Comparison of ENCODE assay signal across 8 mouse cellular contexts in the genomic region with DNA sequence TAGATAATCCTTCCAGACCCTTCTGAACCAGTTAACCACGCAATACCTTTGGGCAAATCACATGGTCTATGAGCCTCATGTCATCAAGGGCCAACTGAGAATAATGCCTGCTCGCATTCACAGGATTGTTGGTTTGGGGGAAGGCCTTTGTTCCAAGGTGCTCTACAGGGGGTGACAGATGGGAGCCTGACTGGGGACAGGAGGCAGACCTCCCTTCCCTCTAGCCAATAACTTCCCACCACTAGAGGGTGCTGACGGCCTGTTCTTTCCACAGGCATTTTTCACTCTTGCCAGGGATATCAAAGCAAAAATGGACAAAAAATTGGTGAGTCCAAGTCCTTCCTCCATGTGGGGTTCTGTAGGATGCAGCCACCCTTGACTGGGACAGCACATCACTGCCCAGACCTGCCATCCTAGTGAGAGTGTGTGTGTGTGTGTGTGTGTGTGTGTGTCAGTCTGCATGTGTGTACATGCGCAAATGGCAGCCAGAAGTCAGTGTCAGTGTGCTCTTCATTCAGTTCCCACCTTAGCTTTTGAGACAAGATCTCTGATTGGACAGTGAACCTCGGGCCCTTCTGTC. TPM values are rescaled to one million over a fixed set of nuclear protein-coding genes. Genes with fewer than 3 reads are reported as not detected.
DNase-seq lines count a peak whose midpoint lies in the region; ATAC-seq and TF ChIP-seq lines count a peak whose summit lies in the region.

No protein-coding gene starts in this region.

- H3K4me3 ChIP-seq in ES-Bruce4 (ENCODE audit: low read depth, low read length) = no peak overlapping the region
- H3K4me3 ChIP-seq in heart, embryonic 15.5 days = no peak overlapping the region
- no peak overlapping the region for H3K4me3 ChIP-seq in liver, embryonic 14.5 days (ENCODE audit: insufficient read depth in 1 of 2, low read depth in 2 of 2, low read length in 2 of 2)
- no peak overlapping the region for H3K4me3 ChIP-seq in neural tube, embryonic 12.5 days

- H3K4me1 ChIP-seq in ES-Bruce4 (ENCODE audit: control insufficient read depth, insufficient read depth, low read length) = no peaks in the 10 kb centered on the region
- no peaks in the 10 kb centered on the region for H3K4me1 ChIP-seq in heart, embryonic 15.5 days (replicated peaks)
- H3K4me1 ChIP-seq in liver, embryonic 14.5 days (replicated peaks; ENCODE audit: control insufficient read depth in 2 of 2, insufficient read depth in 2 of 2, low read length in 1 of 2) = no peaks in the 10 kb centered on the region
- no peaks in the 10 kb centered on the region for H3K4me1 ChIP-seq in neural tube, embryonic 12.5 days

- no peak overlapping the region for H3K4me2 ChIP-seq in heart, embryonic 15.5 days
- no peak overlapping the region for H3K4me2 ChIP-seq in liver, embryonic 14.5 days (ENCODE audit: low read depth)
- H3K4me2 ChIP-seq in neural tube, embryonic 12.5 days (replicated peaks) = no peak overlapping the region

- no peak overlapping the region for H3K9ac ChIP-seq in ES-Bruce4 (ENCODE audit: low read depth, poor library complexity, severe bottlenecking)
- H3K9ac ChIP-seq in heart, embryonic 15.5 days = no peak overlapping the region
- H3K9ac ChIP-seq in liver, embryonic 14.5 days (replicated peaks) = no peak overlapping the region
- no peak overlapping the region for H3K9ac ChIP-seq in neural tube, embryonic 12.5 days

- ATAC-seq in erythroblast, adult 5-6 weeks (replicated peaks; ENCODE audit: low FRiP score, poor library complexity, severe bottlenecking) = peak; percentile 72
- ATAC-seq in heart, embryonic 15.5 days (replicated peaks; ENCODE audit: insufficient number of reproducible peaks, insufficient read depth, low FRiP score, low read depth) = 0 out of 2 replicates have a peak, but pooled peaks have one; percentile 37
- ATAC-seq in liver, embryonic 14.5 days (ENCODE audit: insufficient read depth) = peak; percentile 22; the same call in 1 of the 2 replicates
- peak; percentile 69 for ATAC-seq in neural tube, embryonic 12.5 days (ENCODE audit: low FRiP score, low read depth)

- WGBS in heart, embryonic 15.5 days = 58% methylated on average over 5 of the region's 5 CpGs
- 58% methylated on average over 5 of the region's 5 CpGs for WGBS in liver, embryonic 14.5 days (ENCODE audit: insufficient replicate concordance)
- 56% methylated on average over 5 of the region's 5 CpGs for WGBS in neural tube, embryonic 12.5 days

- no peak overlapping the region for H3K27ac ChIP-seq in ES-Bruce4 (ENCODE audit: insufficient read depth, low read length)
- no peak overlapping the region for H3K27ac ChIP-seq in heart, embryonic 15.5 days
- H3K27ac ChIP-seq in liver, embryonic 14.5 days = no peak overlapping the region
- H3K27ac ChIP-seq in neural tube, embryonic 12.5 days = no peak overlapping the region

- H3K9me3 ChIP-seq in ES-Bruce4 (replicated peaks; ENCODE audit: control insufficient read depth, insufficient read depth, low read length, poor library complexity, severe bottlenecking) = no peaks in the 10 kb centered on the region
- H3K9me3 ChIP-seq in heart, embryonic 15.5 days (replicated peaks) = no peaks in the 10 kb centered on the region
- H3K9me3 ChIP-seq in liver, embryonic 14.5 days (ENCODE audit: control insufficient read depth, low read length) = no peaks in the 10 kb centered on the region
- no peaks in the 10 kb centered on the region for H3K9me3 ChIP-seq in neural tube, embryonic 12.5 days

- peak; percentile 86 for DNase-seq in brain, adult 2 months (ENCODE audit: low read depth, low spot score)
- peak; percentile 88 for DNase-seq in kidney, postnatal 10 days
- peak in 1 of 3 experiments; percentile 38 for DNase-seq in liver, embryonic 14.5 days (ENCODE audit: low read depth in 3 of 3, low spot score in 3 of 3)
- peak; percentile 28 for DNase-seq in telencephalon, adult 2 months (ENCODE audit: low read depth, low spot score)

- TF ChIP-seq CTCF in ES-Bruce4 (IDR thresholded peaks at IDR 0.05; ENCODE audit: low read depth, low read length) = peak; percentile 67
- TF ChIP-seq CTCF in liver, embryonic 14.5 days (IDR thresholded peaks at IDR 0.05; ENCODE audit: low read depth) = peak; percentile 86

- TF ChIP-seq EP300 in ES-Bruce4 (IDR thresholded peaks at IDR 0.05; ENCODE audit: insufficient read depth, low read depth, low read length) = no peak
- no peak for TF ChIP-seq EP300 in liver, embryonic 14.5 days (IDR thresholded peaks at IDR 0.05; ENCODE audit: low read depth)

- peaks cover 44% of the 10 kb centered on the region for H3K36me3 ChIP-seq in ES-Bruce4 (ENCODE audit: control insufficient read depth, insufficient read depth, low read length, poor library complexity, severe bottlenecking)
- peaks cover 77% of the 10 kb centered on the region for H3K36me3 ChIP-seq in heart, embryonic 15.5 days
- peaks cover 61% of the 10 kb centered on the region for H3K36me3 ChIP-seq in liver, embryonic 14.5 days (replicated peaks; ENCODE audit: control insufficient read depth, insufficient read depth, low read depth)
- peaks cover 94% of the 10 kb centered on the region for H3K36me3 ChIP-seq in neural tube, embryonic 12.5 days

- H3K27me3 ChIP-seq in ES-Bruce4 (ENCODE audit: control insufficient read depth, insufficient read depth, low read length, poor library complexity, severe bottlenecking) = no peaks in the 10 kb centered on the region
- H3K27me3 ChIP-seq in heart, embryonic 15.5 days = no peaks in the 10 kb centered on the region
- H3K27me3 ChIP-seq in liver, embryonic 14.5 days (ENCODE audit: control insufficient read depth, insufficient read depth, low read length) = no peaks in the 10 kb centered on the region
- H3K27me3 ChIP-seq in neural tube, embryonic 12.5 days (replicated peaks) = no peaks in the 10 kb centered on the region

- TF ChIP-seq POLR2A in ES-Bruce4 (IDR thresholded peaks at IDR 0.05; ENCODE audit: insufficient read depth, low read length) = no peak

RNA-seq across cellular contexts. Expression of a gene that starts 12.0 kb away (rescaled TPM):
- 0.49 TPM in 1 of 2 replicates, not detected in the other for polyA plus RNA-seq in ES-Bruce4 (2011; ENCODE audit: insufficient read depth, insufficient read length, low read depth, missing spikeins)
- total RNA-seq in erythroblast, adult 5-6 weeks (2015; ENCODE audit: low replicate concordance) = 0.77 and 4.4 TPM in 2 replicates
- 1.7 and 2.8 TPM in 2 replicates for total RNA-seq in erythroblast, adult 5-6 weeks (2017; ENCODE audit: low replicate concordance)
- 0.20 and 0.27 TPM in 2 replicates for polyA plus RNA-seq in heart, embryonic 15.5 days (2015; fragmentation: Nextera tagmentation; extraction: Ambion mirVana)
- polyA plus RNA-seq in liver, embryonic 14.5 days (2012; rRNA removed) = 0.15 and 0.18 TPM in 2 replicates
- 0.11 and 0.37 TPM in 2 replicates for polyA plus RNA-seq in liver, embryonic 14.5 days (2014; fragmentation: Nextera tagmentation; extraction: Ambion mirVana)
- polyA plus RNA-seq in neural tube, embryonic 12.5 days (2016; fragmentation: Nextera tagmentation; extraction: Ambion mirVana) = 0.22 TPM in 1 of 2 replicates, not detected in the other

RNA-seq across cellular contexts. Expression of a gene that starts 16.4 kb away (rescaled TPM):
- 108 and 115 TPM in 2 replicates for polyA plus RNA-seq in ES-Bruce4 (2011; ENCODE audit: insufficient read depth, insufficient read length, low read depth, missing spikeins)
- total RNA-seq in erythroblast, adult 5-6 weeks (2015; ENCODE audit: low replicate concordance) = 15.3 and 26.9 TPM in 2 replicates
- total RNA-seq in erythroblast, adult 5-6 weeks (2017; ENCODE audit: low replicate concordance) = 69.9 and 102 TPM in 2 replicates
- polyA plus RNA-seq in heart, embryonic 15.5 days (2015; fragmentation: Nextera tagmentation; extraction: Ambion mirVana) = 68.4 and 77.8 TPM in 2 replicates
- polyA plus RNA-seq in liver, embryonic 14.5 days (2012; rRNA removed) = 18.3 and 59.7 TPM in 2 replicates
- 50.7 and 54.6 TPM in 2 replicates for polyA plus RNA-seq in liver, embryonic 14.5 days (2014; fragmentation: Nextera tagmentation; extraction: Ambion mirVana)
- 113 and 114 TPM in 2 replicates for polyA plus RNA-seq in neural tube, embryonic 12.5 days (2016; fragmentation: Nextera tagmentation; extraction: Ambion mirVana)

RNA-seq across cellular contexts. Expression of a gene that starts 35.2 kb away (rescaled TPM):
- polyA plus RNA-seq in ES-Bruce4 (2011; ENCODE audit: insufficient read depth, insufficient read length, low read depth, missing spikeins) = not detected in 2 replicates
- total RNA-seq in erythroblast, adult 5-6 weeks (2015; ENCODE audit: low replicate concordance) = 1.7 TPM in 1 of 2 replicates, not detected in the other
- total RNA-seq in erythroblast, adult 5-6 weeks (2017; ENCODE audit: low replicate concordance) = 1.8 and 5.4 TPM in 2 replicates
- polyA plus RNA-seq in heart, embryonic 15.5 days (2015; fragmentation: Nextera tagmentation; extraction: Ambion mirVana) = not detected in 2 replicates
- polyA plus RNA-seq in liver, embryonic 14.5 days (2012; rRNA removed) = not detected in 2 replicates
- 0.24 TPM in 1 of 2 replicates, not detected in the other for polyA plus RNA-seq in liver, embryonic 14.5 days (2014; fragmentation: Nextera tagmentation; extraction: Ambion mirVana)
- polyA plus RNA-seq in neural tube, embryonic 12.5 days (2016; fragmentation: Nextera tagmentation; extraction: Ambion mirVana) = not detected in 2 replicates

RNA-seq across cellular contexts. Expression of a gene that starts 36.0 kb away (rescaled TPM):
- not detected in 2 replicates for polyA plus RNA-seq in ES-Bruce4 (2011; ENCODE audit: insufficient read depth, insufficient read length, low read depth, missing spikeins)
- not detected in 2 replicates for total RNA-seq in erythroblast, adult 5-6 weeks (2015; ENCODE audit: low replicate concordance)
- total RNA-seq in erythroblast, adult 5-6 weeks (2017; ENCODE audit: low replicate concordance) = not detected in 2 replicates
- not detected in 2 replicates for polyA plus RNA-seq in heart, embryonic 15.5 days (2015; fragmentation: Nextera tagmentation; extraction: Ambion mirVana)
- not detected in 2 replicates for polyA plus RNA-seq in liver, embryonic 14.5 days (2012; rRNA removed)
- not detected in 2 replicates for polyA plus RNA-seq in liver, embryonic 14.5 days (2014; fragmentation: Nextera tagmentation; extraction: Ambion mirVana)
- polyA plus RNA-seq in neural tube, embryonic 12.5 days (2016; fragmentation: Nextera tagmentation; extraction: Ambion mirVana) = not detected in 2 replicates

RNA-seq across cellular contexts. Expression of a gene that starts 42.1 kb away (rescaled TPM):
- polyA plus RNA-seq in ES-Bruce4 (2011; ENCODE audit: insufficient read depth, insufficient read length, low read depth, missing spikeins) = 45.1 and 50.4 TPM in 2 replicates
- total RNA-seq in erythroblast, adult 5-6 weeks (2015; ENCODE audit: low replicate concordance) = 31.1 and 32.9 TPM in 2 replicates
- 30.3 and 36.4 TPM in 2 replicates for total RNA-seq in erythroblast, adult 5-6 weeks (2017; ENCODE audit: low replicate concordance)
- 41.0 and 45.6 TPM in 2 replicates for polyA plus RNA-seq in heart, embryonic 15.5 days (2015; fragmentation: Nextera tagmentation; extraction: Ambion mirVana)
- 22.9 and 28.2 TPM in 2 replicates for polyA plus RNA-seq in liver, embryonic 14.5 days (2012; rRNA removed)
- polyA plus RNA-seq in liver, embryonic 14.5 days (2014; fragmentation: Nextera tagmentation; extraction: Ambion mirVana) = 32.6 and 34.3 TPM in 2 replicates
- polyA plus RNA-seq in neural tube, embryonic 12.5 days (2016; fragmentation: Nextera tagmentation; extraction: Ambion mirVana) = 83.4 and 88.8 TPM in 2 replicates

Comparison
In these comparisons a context has a peak if more than half of its experiments do, and no peak if none do; other contexts are left out.
1. ATAC-seq: peak in every context shown above with its lines; median percentile 72 in erythroblast, adult 5-6 weeks; 69 in neural tube, embryonic 12.5 days; 37 in heart, embryonic 15.5 days; 22 in liver, embryonic 14.5 days.